Comparison of ENCODE assay signal across 12 mouse cellular contexts in genomic region chr10:122862386-122863023, GRCm38 (mm10).
DNase-seq lines count a peak whose midpoint lies in the region; ATAC-seq lines count a peak whose summit lies in the region.
"Had no signal": no experiment of that assay in that cellular context is flagged by ENCODE, and none has a peak within 500 bp of the region (broad histone marks: within the 10 kb centered on the region; RNA-seq: fewer than 3 reads in every experiment).

No protein-coding gene starts in this region.

- ATAC-seq in neural tube, embryonic 13.5 days (ENCODE audit: low read depth) = peak; percentile 42; the same call in 1 of the 2 replicates
- ATAC-seq: intestine, embryonic 16.5 days had no signal

- peaks cover 22% of the 10 kb centered on the region for H3K4me1 ChIP-seq in hindbrain, embryonic 10.5 days (replicated peaks)
- peaks cover 18% of the 10 kb centered on the region for H3K4me1 ChIP-seq in neural tube, embryonic 13.5 days (replicated peaks)

- H3K27me3 ChIP-seq in hindbrain, embryonic 10.5 days (ENCODE audit: insufficient read depth, poor library complexity, severe bottlenecking) = no peaks in the 10 kb centered on the region
- no peaks in the 10 kb centered on the region for H3K27me3 ChIP-seq in neural tube, embryonic 13.5 days

- peak overlapping the region; percentile 35; the same call in 1 of the 2 replicates for H3K27ac ChIP-seq in hindbrain, embryonic 10.5 days
- H3K27ac ChIP-seq in neural tube, embryonic 13.5 days (replicated peaks) = peak overlapping the region; percentile 79

- peak; percentile 61 for DNase-seq in adrenal gland, postnatal 14 days
- no peak for DNase-seq in adrenal gland, adult 8-10 months
- DNase-seq in adrenal gland, postnatal 36 days = peak; percentile 46 to 47
- no peak for DNase-seq in hindbrain, embryonic 10.5 days (ENCODE audit: low spot score)
- no peak for DNase-seq in adipocyte (ENCODE audit: low spot score)
- DNase-seq in spleen, postnatal 10 days (ENCODE audit: low spot score in 2 of 2) = no peak
- no peak for DNase-seq in cerebellum, adult 8-10 months
- DNase-seq: cerebellum, adult 11-12 months; gastrocnemius, postnatal 36 days; liver had no signal

- no peak overlapping the region for H3K4me2 ChIP-seq in neural tube, embryonic 13.5 days

- peak overlapping the region; percentile 31; the same call in 1 of the 2 replicates for H3K9ac ChIP-seq in neural tube, embryonic 13.5 days

- 84% methylated on average over 17 of the region's 17 CpGs for WGBS in hindbrain, embryonic 10.5 days
- 49% methylated on average over 17 of the region's 17 CpGs for WGBS in neural tube, embryonic 13.5 days

- H3K4me3 ChIP-seq in hindbrain, embryonic 10.5 days = no peak overlapping the region
- H3K4me3 ChIP-seq in neural tube, embryonic 13.5 days = no peak overlapping the region

- H3K9me3 ChIP-seq in hindbrain, embryonic 10.5 days = no peaks in the 10 kb centered on the region
- H3K9me3 ChIP-seq in neural tube, embryonic 13.5 days = no peaks in the 10 kb centered on the region

- H3K36me3 ChIP-seq in hindbrain, embryonic 10.5 days = no peaks in the 10 kb centered on the region
- H3K36me3 ChIP-seq in neural tube, embryonic 13.5 days = no peaks in the 10 kb centered on the region

Comparison
In these comparisons a context has a peak if more than half of its experiments do, and no peak if none do; other contexts are left out.
1. DNase-seq: peak in adrenal gland, postnatal 14 days (single experiment) and adrenal gland, postnatal 36 days (2 of 2); none in adrenal gland, adult 8-10 months (single experiment), hindbrain, embryonic 10.5 days (single experiment), adipocyte (single experiment), spleen, postnatal 10 days (0 of 2) and cerebellum, adult 8-10 months (single experiment).